Mouse (Mus musculus): ENCODE results near the gene Mesp2. TPM values are rescaled to one million over a fixed set of nuclear protein-coding genes. Genes with fewer than 3 reads are reported as not detected.

Gene Mesp2
- under 1 TPM in 1 of 2 experiments, not detected in 1; 0.26 TPM for total RNA-seq (2023)

DNA sequence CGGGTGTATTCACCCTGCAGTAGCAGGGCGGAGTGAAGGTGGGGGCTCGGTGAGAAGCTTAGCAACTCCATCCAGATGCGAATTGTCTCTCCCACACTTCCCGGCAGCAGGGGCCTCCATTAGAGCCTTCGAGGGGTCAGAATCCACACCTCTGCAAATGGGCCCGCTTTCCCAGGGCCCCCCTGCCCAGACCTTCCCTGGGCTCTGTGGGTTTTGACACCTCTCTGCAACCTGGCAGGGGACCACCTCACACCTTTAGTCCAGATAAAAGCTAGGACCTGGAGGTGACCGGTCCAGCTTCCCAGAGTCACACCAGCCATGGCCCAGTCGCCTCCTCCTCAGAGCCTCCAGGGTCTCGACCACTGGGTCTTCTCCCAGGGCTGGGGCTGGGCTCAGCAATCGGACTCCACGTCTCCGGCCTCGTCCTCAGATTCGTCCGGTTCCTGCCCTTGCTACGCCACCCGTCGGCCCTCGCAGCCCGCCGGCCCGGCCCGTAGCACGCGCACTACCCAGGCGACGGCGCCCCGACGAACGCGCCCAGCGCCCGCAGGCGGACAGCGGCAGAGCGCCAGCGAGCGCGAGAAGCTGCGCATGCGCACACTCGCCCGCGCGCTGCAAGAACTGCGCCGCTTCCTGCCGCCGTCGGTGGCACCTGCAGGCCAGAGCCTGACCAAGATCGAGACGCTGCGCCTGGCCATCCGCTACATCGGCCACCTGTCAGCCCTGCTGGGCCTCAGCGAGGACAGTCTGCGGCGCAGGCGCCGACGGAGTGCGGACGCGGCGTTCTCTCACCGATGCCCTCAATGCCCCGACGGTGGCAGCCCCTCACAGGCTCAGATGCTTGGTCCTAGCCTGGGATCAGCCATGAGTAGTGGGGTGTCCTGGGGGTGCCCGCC, at the start of gene Mesp2:
TSS of gene Mesp2 (plus strand) at position 117 of the 896 bp plus-strand sequence.

DNA sequence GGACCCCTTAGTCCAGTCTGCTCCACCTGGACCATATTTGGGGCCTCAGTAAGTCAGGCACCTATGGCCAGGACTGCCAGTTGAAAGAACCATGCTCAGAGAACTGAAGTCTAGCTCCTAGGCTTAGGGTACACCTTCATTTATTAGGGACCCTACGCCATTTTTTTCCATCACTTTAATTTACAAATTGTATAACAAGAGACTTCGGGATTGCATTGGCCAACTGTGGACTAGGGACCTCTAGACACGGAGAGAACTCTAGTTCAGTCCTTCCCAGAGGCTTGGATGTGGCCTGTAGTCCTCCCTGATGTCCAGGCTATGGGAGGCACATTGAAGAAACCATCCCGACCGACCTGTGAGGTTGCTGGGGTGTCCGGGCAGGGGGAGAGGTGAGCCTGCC, 16.8 kb upstream of the Mesp2 start, which contains the start of gene Mesp1:
TSS of gene Mesp1 (minus strand) at position 101 of the 400 bp plus-strand sequence.

DNA sequence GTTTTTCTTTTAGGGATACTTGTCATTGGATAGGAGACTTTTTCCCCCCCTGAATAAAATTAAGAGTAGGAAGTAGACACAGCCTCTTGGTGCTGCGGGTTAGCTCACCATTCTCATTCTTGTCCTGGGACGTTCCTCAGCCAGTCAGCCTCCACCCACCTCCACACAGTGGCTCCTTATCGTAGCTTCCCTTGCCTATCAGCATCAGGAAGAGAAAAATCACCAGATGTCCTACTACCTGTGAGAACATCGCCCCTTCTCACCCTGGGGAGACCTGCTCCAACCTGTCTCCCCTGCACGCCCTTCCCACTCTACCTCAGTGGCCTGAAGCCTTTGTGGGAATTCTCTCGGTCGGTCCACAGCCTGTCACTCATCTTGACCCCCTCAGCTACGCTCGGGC, 50.3 kb downstream of the Mesp2 start, which contains the start of gene Anpep:
TSS of gene Anpep (minus strand) at position 249 of the 400 bp plus-strand sequence.

Other genes with a start within 250 kb of the Mesp2 start
- gene Rhcg, start 193.1 kb upstream of the Mesp2 start, total RNA-seq (2023), result not detected
- gene Ticrr, start 150.5 kb upstream of the Mesp2 start, total RNA-seq (2023), result 1 to 10 TPM; 2.7 to 4.1 TPM
- under 1 TPM in 1 of 2 experiments, not detected in 1; 0.23 TPM for gene Kif7, start 95.0 kb upstream of the Mesp2 start, total RNA-seq (2023)
- not detected for gene Plin1, start 77.8 kb upstream of the Mesp2 start, total RNA-seq (2023)
- gene Pex11a, start 67.6 kb upstream of the Mesp2 start, total RNA-seq (2023), result under 1 TPM; 0.38 to 0.42 TPM
- gene Wdr93, start 67.6 kb upstream of the Mesp2 start, total RNA-seq (2023), result not detected
- not detected for gene Mesp1, start 16.9 kb upstream of the Mesp2 start, total RNA-seq (2023)
- under 1 TPM in 1 of 2 experiments, not detected in 1; 0.52 TPM for gene Anpep, start 50.3 kb downstream of the Mesp2 start, total RNA-seq (2023)
- 10 to 100 TPM; 17.2 to 18.5 TPM for gene Ap3s2, start 109.9 kb downstream of the Mesp2 start, total RNA-seq (2023)
- gene Arpin, start 124.6 kb downstream of the Mesp2 start, total RNA-seq (2023), result not detected
- gene Zfp710, start 214.1 kb downstream of the Mesp2 start, total RNA-seq (2023), result 10 to 100 TPM; 63.2 to 81.5 TPM